Mouse (Mus musculus) CH12.LX (cell line): ENCODE data around the gene Gapt. TPM values are rescaled to one million over a fixed set of nuclear protein-coding genes. Genes with fewer than 3 reads are reported as not detected.

Experiments used
- DNase-seq: peaks from one replicate; pipeline ENCODE4 v3.0.0-alpha.2; 2013; ENCODE audit errors: extremely low read depth
- H3K27ac ChIP-seq: 2 replicates; pipeline ENCODE4 v1.5.1; 2012; ENCODE audit warnings: low read depth, mild to moderate bottlenecking, control low read depth, moderate library complexity; ENCODE audit not compliant: insufficient read depth
- H3K27me3 ChIP-seq: replicated peaks from 2 replicates; pipeline ENCODE3; 2012; ENCODE audit warnings: inconsistent platforms
- H3K36me3 ChIP-seq, 2 experiments: replicated peaks in 1 of 2; 2 replicates each; pipeline versions ENCODE3 to v1.6.1; 2012; ENCODE audit warnings: inconsistent platforms in 1 of 2, low read length in 1 of 2, mild to moderate bottlenecking in 1 of 2, mixed read lengths in 1 of 2, moderate library complexity in 1 of 2; ENCODE audit not compliant: control insufficient read depth in 1 of 2, insufficient read depth in 1 of 2
- H3K4me1 ChIP-seq, 2 experiments: 2 replicates each; pipeline ENCODE4 v1.6.1; 2012; ENCODE audit warnings: inconsistent platforms in 1 of 2, moderate library complexity in 1 of 2; ENCODE audit not compliant: insufficient read depth in 2 of 2, control insufficient read depth in 1 of 2
- H3K4me2 ChIP-seq: 2 replicates; pipeline ENCODE4 v1.6.1; 2012; ENCODE audit warnings: low read depth, mild to moderate bottlenecking, control low read depth; ENCODE audit not compliant: poor library complexity, insufficient read depth, severe bottlenecking
- H3K4me3 ChIP-seq, 3 experiments: fragments of 150-350 bp in 1 of 3; sonication (generic) in 1 of 3; replicated peaks in 1 of 3; 2 replicates each; pipeline versions ENCODE3 to v1.5.1; 2011 to 2012; ENCODE audit warnings: low read depth in 2 of 3, low read length in 2 of 3, mild to moderate bottlenecking in 2 of 3, moderate library complexity in 2 of 3, control low read depth in 1 of 3, improper control_type of control experiment in 1 of 3, inconsistent platforms in 1 of 3, mixed read lengths in 1 of 3; ENCODE audit not compliant: poor library complexity in 1 of 3
- H3K79me2 ChIP-seq: replicated peaks from 2 replicates; pipeline ENCODE4 v1.6.1; 2012; ENCODE audit warnings: mild to moderate bottlenecking, moderate library complexity; ENCODE audit not compliant: control insufficient read depth, poor library complexity, insufficient read depth, severe bottlenecking; ENCODE audit errors: extremely low read depth
- H3K9ac ChIP-seq: 2 replicates; pipeline ENCODE4 v1.6.1; 2012; ENCODE audit warnings: low read depth, mild to moderate bottlenecking, control low read depth, moderate library complexity; ENCODE audit not compliant: insufficient read depth
- H3K9me3 ChIP-seq: replicated peaks from 2 replicates; pipeline ENCODE3; 2012; ENCODE audit warnings: low read length, inconsistent platforms, mixed read lengths
- EP300 ChIP-seq: IDR thresholded peaks from 2 replicates; pipeline ENCODE4 v1.6.1; 2011; ENCODE audit warnings: low read length, improper control_type of control experiment
- ETS1 ChIP-seq: conservative IDR thresholded peaks from 2 replicates; pipeline ENCODE4 v1.6.1; 2012; ENCODE audit warnings: low read depth, mild to moderate bottlenecking, inconsistent platforms, low read length, improper control_type of control experiment, moderate library complexity
- GABPA ChIP-seq: IDR thresholded peaks from 2 replicates; pipeline ENCODE4 v1.6.1; 2012; ENCODE audit warnings: low read depth, low read length, improper control_type of control experiment, inconsistent platforms; ENCODE audit not compliant: insufficient replicate concordance
- HCFC1 ChIP-seq: IDR thresholded peaks from 2 replicates; pipeline ENCODE4 v1.6.1; 2012; ENCODE audit warnings: low read depth, mild to moderate bottlenecking, inconsistent platforms, low read length, improper control_type of control experiment
- IRF4 ChIP-seq: IDR thresholded peaks from 2 replicates; pipeline ENCODE4 v1.6.1; 2014; ENCODE audit warnings: low read depth, mild to moderate bottlenecking, inconsistent platforms, low read length, improper control_type of control experiment
- NRF1 ChIP-seq: IDR thresholded peaks from 2 replicates; pipeline ENCODE4 v1.6.1; 2014; ENCODE audit warnings: low read depth, mild to moderate bottlenecking, inconsistent platforms, low read length, improper control_type of control experiment, moderate library complexity
- PAX5 ChIP-seq: IDR thresholded peaks from 2 replicates; pipeline ENCODE4 v1.6.1; 2012; ENCODE audit warnings: low read length, inconsistent platforms, mixed read lengths
- UBTF ChIP-seq: IDR thresholded peaks from 2 replicates; pipeline ENCODE4 v1.6.1; 2012; ENCODE audit warnings: low read depth, mild to moderate bottlenecking, inconsistent platforms, low read length, improper control_type of control experiment, moderate library complexity
- USF1 ChIP-seq: IDR thresholded peaks from 2 replicates; pipeline ENCODE4 v1.6.1; 2014; ENCODE audit warnings: low read depth, mild to moderate bottlenecking, inconsistent platforms, low read length, improper control_type of control experiment
- USF2 ChIP-seq: conservative IDR thresholded peaks from 2 replicates; pipeline ENCODE4 v1.6.1; 2011; ENCODE audit warnings: low read depth, low read length, improper control_type of control experiment
- ZC3H11A ChIP-seq: IDR thresholded peaks from 2 replicates; pipeline ENCODE4 v1.6.1; 2012; ENCODE audit warnings: low read depth, mild to moderate bottlenecking, inconsistent platforms, low read length, improper control_type of control experiment
- ZNF384 ChIP-seq: IDR thresholded peaks from 2 replicates; pipeline ENCODE4 v1.6.1; 2012; ENCODE audit warnings: low read depth, low read length, improper control_type of control experiment, inconsistent platforms
- dilution Hi-C: fragments of 300-500 bp; cut with MboI; formaldehyde crosslinking; loops from 2 replicates; pipeline ENCODE4 v1.14.3; 2020; ENCODE audit warnings: low sequenced_read_pairs; ENCODE audit not compliant: extremely low pct_unique_long_range_greater_than_20kb, extremely low pct_ligation_motif_present
- in situ Hi-C: fragments of 300-500 bp; cut with MboI; formaldehyde crosslinking; loops from 3 replicates; pipeline ENCODE4 v1.14.3; 2019; ENCODE audit warnings: low sequenced_read_pairs, low pct_ligation_motif_present, low pct_unique_long_range_greater_than_20kb, mixed read lengths
- polyA plus RNA-seq: library from polyadenylated mRNA; unstranded; fragments of >175 nt; gene quantifications from 2 replicates; pipeline ENCODE4 v1.2.1, GENCODE M21; 2012; ENCODE audit warnings: low read depth; ENCODE audit not compliant: insufficient read length
- total RNA-seq, 2 experiments: library from RNA; depleted of rRNA; stranded (reverse); fragments of 300-350 nt in 1 of 2; fragments of >200 nt in 1 of 2; gene quantifications; 2 replicates each; pipeline ENCODE4 v1.2.3; 2012 to 2014

The Gapt gene
- total and polyA plus RNA-seq, 3 experiments = 1.9 to 16.0 (median 4.1) TPM

DNA sequence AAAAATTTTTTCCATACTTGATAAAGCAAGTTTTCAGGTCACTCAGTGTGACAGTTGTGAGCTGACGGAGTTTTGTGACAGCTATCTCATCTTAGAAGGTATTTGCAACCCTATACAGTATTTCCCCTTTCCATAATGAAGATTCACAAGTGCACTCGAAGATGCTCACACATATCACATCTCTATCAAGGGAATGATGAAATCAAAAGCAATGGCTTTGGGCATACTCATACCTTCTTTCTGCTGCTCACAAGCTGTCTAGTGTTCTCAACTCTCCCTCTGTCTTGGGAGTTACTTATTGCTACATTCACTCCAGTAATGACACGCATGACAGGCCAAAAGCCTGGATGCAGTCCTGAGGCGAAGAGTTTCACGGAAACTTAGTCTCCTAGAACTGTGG is 49.8 kb downstream of the Gapt start:
- dilution Hi-C loops (no loop called here), in situ Hi-C loops (no loop called here)
- no peak for TF ChIP-seq GABPA
- TF ChIP-seq ETS1 = no peak
- no peak for TF ChIP-seq ZNF384
- TF ChIP-seq NRF1 = no peak
- no peak for TF ChIP-seq PAX5
- no peak for TF ChIP-seq USF1
- TF ChIP-seq HCFC1 = no peak
- TF ChIP-seq ZC3H11A = no peak
- no peak for TF ChIP-seq UBTF
- TF ChIP-seq IRF4 = no peak
- TF ChIP-seq EP300 = no peak
- TF ChIP-seq USF2 = no peak

More for the DNA sequence above, 49.8 kb downstream of the Gapt start:
- no peaks in the 10 kb centered on the region for H3K79me2 ChIP-seq
- DNase-seq = no peak
- H3K4me2 ChIP-seq = no peak overlapping the region
- H3K9me3 ChIP-seq = no peaks in the 10 kb centered on the region
- no peaks in the 10 kb centered on the region for H3K36me3 ChIP-seq
- no peak overlapping the region for H3K27ac ChIP-seq
- no peak overlapping the region for H3K4me3 ChIP-seq
- H3K4me1 ChIP-seq = no peaks in the 10 kb centered on the region
- H3K9ac ChIP-seq = no peak overlapping the region
- no peaks in the 10 kb centered on the region for H3K27me3 ChIP-seq

Other genes with a start within 250 kb of the Gapt start
- gene Rab3c, start 76.2 kb downstream of the Gapt start, total RNA-seq (2012; rRNA removed) = not detected in 2 replicates
- gene Rab3c, start 76.2 kb downstream of the Gapt start, total RNA-seq (2014; rRNA removed) = not detected in 2 replicates
- not detected in 2 replicates for gene Rab3c, start 76.2 kb downstream of the Gapt start, polyA plus RNA-seq
- gene Plk2, start 37.8 kb upstream of the Gapt start, total RNA-seq (2012; rRNA removed) = 6.0 and 7.4 TPM in 2 replicates
- gene Plk2, start 37.8 kb upstream of the Gapt start, total RNA-seq (2014; rRNA removed) = 8.9 and 9.2 TPM in 2 replicates
- 5.1 and 6.4 TPM in 2 replicates for gene Plk2, start 37.8 kb upstream of the Gapt start, polyA plus RNA-seq